Comparison of ENCODE assay signal across 12 mouse cellular contexts in the genomic region with DNA sequence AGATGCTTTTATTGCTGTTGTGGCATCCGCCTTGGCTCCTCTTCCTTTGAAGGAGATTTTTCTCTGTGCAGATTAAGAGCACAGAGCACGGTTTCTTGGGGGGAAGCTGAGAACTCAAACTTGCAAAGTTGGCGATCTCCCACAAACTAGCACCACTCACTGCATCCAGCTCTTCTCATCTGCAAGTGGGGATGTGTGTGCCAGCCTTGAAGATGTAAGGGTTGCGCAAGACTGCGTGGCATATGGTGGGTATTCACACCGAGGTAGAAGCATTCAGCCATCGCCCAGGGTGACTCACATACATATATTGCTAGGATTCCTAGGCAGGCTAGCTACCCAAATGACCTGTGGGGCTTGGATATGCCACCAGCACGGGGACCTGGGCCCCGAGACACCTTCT. TPM values are rescaled to one million over a fixed set of nuclear protein-coding genes. Genes with fewer than 3 reads are reported as not detected.
DNase-seq lines count a peak whose midpoint lies in the region; ATAC-seq lines count a peak whose summit lies in the region.
"Had no signal": no experiment of that assay in that cellular context is flagged by ENCODE, and none has a peak within 500 bp of the region (broad histone marks: within the 10 kb centered on the region; RNA-seq: fewer than 3 reads in every experiment).

No protein-coding gene starts in this region.

- peak; percentile 11 for DNase-seq in thymus, postnatal 14 days
- no peak for DNase-seq in thymus, postnatal 36 days
- peak; percentile 66 for DNase-seq in left cerebral cortex, postnatal 36 days (ENCODE audit: low spot score in 2 of 2)
- DNase-seq in telencephalon, adult 2 months (ENCODE audit: low read depth, low spot score), result peak; percentile 78
- no peak for DNase-seq in ovary, postnatal 36 days (ENCODE audit: low spot score)
- DNase-seq in gastrocnemius, adult 18-20 months (ENCODE audit: low spot score), result no peak
- DNase-seq: adrenal gland, postnatal 14 days; gastrocnemius, postnatal 25 days had no signal

- intact Hi-C loops in left cerebral cortex, postnatal 36 days (cut with DNase I), result loop anchor here (5.0 kb wide), 1 partner anchor 51 kb away; a partner anchor contains a TSS

- peak; percentile 30; the same call in 1 of the 2 replicates for ATAC-seq in common myeloid progenitor, adult 5-6 weeks (replicated peaks; ENCODE audit: low read depth, poor library complexity, severe bottlenecking)
- ATAC-seq: forebrain, embryonic 14.5 days; intestine, postnatal 0 days; midbrain, embryonic 15.5 days had no signal

RNA-seq across cellular contexts. Expression of a gene that starts 52.9 kb away (rescaled TPM):
- total RNA-seq in common myeloid progenitor, adult 5-6 weeks (2017), result 18.6 and 19.9 TPM in 2 replicates
- total RNA-seq in left cerebral cortex, postnatal 36 days (2021), result 10 to 100 TPM; 29.9 to 33.3 TPM
- total RNA-seq in gastrocnemius, adult 18-20 months (2021), result under 1 TPM; 0.66 to 0.88 TPM

Comparison
In these comparisons a context has a peak if more than half of its experiments do, and no peak if none do; other contexts are left out.
1. DNase-seq: peak in thymus, postnatal 14 days (single experiment), left cerebral cortex, postnatal 36 days (2 of 2) and telencephalon, adult 2 months (single experiment); none in thymus, postnatal 36 days (0 of 2), ovary, postnatal 36 days (single experiment) and gastrocnemius, adult 18-20 months (single experiment).
2. RNA of a gene that starts 52.9 kb away (total RNA-seq): 29.9 to 33.3 TPM in left cerebral cortex, postnatal 36 days and 18.6 to 19.9 TPM in common myeloid progenitor, adult 5-6 weeks; 0.66 to 0.88 TPM in gastrocnemius, adult 18-20 months; every median in the first group is over 10 times any median in the second.